Mouse (Mus musculus) 3134 (cell line): ENCODE measurements around the gene Tmem183a.
A peak's percentile ranks its signal among the peaks of the same experiment; 100 is the strongest.

Experiments used
- DNase-seq: peaks from one replicate; pipeline ENCODE4 v3.0.0-alpha.2; 2011; ENCODE audit warnings: low spot score; ENCODE audit not compliant: insufficient read length; ENCODE audit errors: extremely low read depth

Tmem183a gene

GRCm38 (mm10) chr1:134345075-134345474, 16.7 kb downstream of the Tmem183a start:
- DNase-seq, result no peak

GRCm38 (mm10) chr1:134344005-134344950, 17.5 kb downstream of the Tmem183a start:
- DNase-seq, result no peak

- no peak for DNase-seq
Measured at GRCm38 (mm10) chr1:134343567-134343966, 18.2 kb downstream of the Tmem183a start.

GRCm38 (mm10) chr1:134342781-134343310, 18.9 kb downstream of the Tmem183a start:
- no peak for DNase-seq

- no peak for DNase-seq
Measured at GRCm38 (mm10) chr1:134342278-134342664, 19.5 kb downstream of the Tmem183a start.

GRCm38 (mm10) chr1:134341641-134342277, 20.0 kb downstream of the Tmem183a start:
- DNase-seq, result no peak

- DNase-seq, result no peak
Measured at GRCm38 (mm10) chr1:134339757-134340619, 21.8 kb downstream of the Tmem183a start.

GRCm38 (mm10) chr1:134339162-134339561, 22.6 kb downstream of the Tmem183a start:
- no peak for DNase-seq

- no peak for DNase-seq
Measured at GRCm38 (mm10) chr1:134336958-134337710, 24.6 kb downstream of the Tmem183a start.

GRCm38 (mm10) chr1:134335924-134336810, 25.6 kb downstream of the Tmem183a start:
- peak; percentile 35 for DNase-seq

- DNase-seq, result no peak
Measured at GRCm38 (mm10) chr1:134335211-134335923, 26.4 kb downstream of the Tmem183a start.

- DNase-seq, result no peak
Measured at GRCm38 (mm10) chr1:134334111-134334827, 27.5 kb downstream of the Tmem183a start.

GRCm38 (mm10) chr1:134333371-134334110, 28.2 kb downstream of the Tmem183a start:
- DNase-seq, result no peak

- peak; percentile 81 for DNase-seq
Measured at GRCm38 (mm10) chr1:134332770-134333271, 29.0 kb downstream of the Tmem183a start, which contains the start of gene Ppfia4. Ppfia4 (minus strand) TSS chr1:134332928.

GRCm38 (mm10) chr1:134331879-134332635, 29.7 kb downstream of the Tmem183a start:
- DNase-seq, result no peak

GRCm38 (mm10) chr1:134326841-134327346, 34.9 kb downstream of the Tmem183a start:
- DNase-seq, result no peak
